Mouse (Mus musculus) kidney, embryonic 16.5 days (tissue): ENCODE measurements around the gene Reck. TPM values are rescaled to one million over a fixed set of nuclear protein-coding genes. Genes with fewer than 3 reads are reported as not detected.
A peak's percentile ranks its signal among the peaks of the same experiment; 100 is the strongest.

Source experiments
- ATAC-seq: fragments of 200-750 bp; cut with Nextera tagmentation; 2 replicates; pipeline ENCODE4 v1.8.0; 2017; ENCODE audit warnings: moderate TSS enrichment; ENCODE audit not compliant: low FRiP score, low TSS enrichment
- H3K27ac ChIP-seq: fragments of 300-500 bp; sonication (generic); 2 replicates; pipeline ENCODE4 v1.5.1; 2014; ENCODE audit warnings: low read length
- H3K27me3 ChIP-seq: fragments of 300-500 bp; sonication (generic); 2 replicates; pipeline ENCODE4 v1.6.1; 2014; ENCODE audit warnings: low read length, control low read depth, mixed read lengths; ENCODE audit not compliant: insufficient read depth
- H3K36me3 ChIP-seq: fragments of 300-500 bp; sonication (generic); 2 replicates; pipeline ENCODE4 v1.6.1; 2014; ENCODE audit warnings: low read length, control low read depth, mixed read lengths; ENCODE audit not compliant: insufficient read depth
- H3K4me1 ChIP-seq: fragments of 300-500 bp; sonication (generic); 2 replicates; pipeline ENCODE4 v1.6.1; 2014; ENCODE audit warnings: low read length, control low read depth, mixed read lengths; ENCODE audit not compliant: insufficient read depth
- H3K4me2 ChIP-seq: fragments of 300-500 bp; sonication (generic); replicated peaks from 2 replicates; pipeline ENCODE4 v1.6.1; 2014; ENCODE audit warnings: low read depth, low read length
- H3K4me3 ChIP-seq: fragments of 300-500 bp; sonication (generic); 2 replicates; pipeline ENCODE4 v1.5.1; 2014; ENCODE audit warnings: mild to moderate bottlenecking, low read length
- H3K9ac ChIP-seq: fragments of 300-500 bp; sonication (generic); replicated peaks from 2 replicates; pipeline ENCODE4 v1.6.1; 2014; ENCODE audit warnings: low read length
- H3K9me3 ChIP-seq: fragments of 300-500 bp; sonication (generic); 2 replicates; pipeline ENCODE4 v1.6.1; 2016; ENCODE audit warnings: low read length, control low read depth
- WGBS: fragments of 180-500 bp; shearing (Covaris S2); extraction: QIAGEN DNeasy Blood & Tissue Kit; methylation state at CpG from one replicate; pipeline ENCODE4 v1.1.7; 2014; 5-methylcytosine and 5-hydroxymethylcytosine counted together
- polyA plus RNA-seq: library from polyadenylated mRNA; unstranded; fragments of >200 nt; fragmentation: Nextera tagmentation; extraction: Ambion mirVana; gene quantifications from 2 replicates; pipeline ENCODE4 v1.2.1, GENCODE M21; 2015

Reck gene
- 27.2 and 28.5 TPM in 2 replicates for polyA plus RNA-seq

DNA sequence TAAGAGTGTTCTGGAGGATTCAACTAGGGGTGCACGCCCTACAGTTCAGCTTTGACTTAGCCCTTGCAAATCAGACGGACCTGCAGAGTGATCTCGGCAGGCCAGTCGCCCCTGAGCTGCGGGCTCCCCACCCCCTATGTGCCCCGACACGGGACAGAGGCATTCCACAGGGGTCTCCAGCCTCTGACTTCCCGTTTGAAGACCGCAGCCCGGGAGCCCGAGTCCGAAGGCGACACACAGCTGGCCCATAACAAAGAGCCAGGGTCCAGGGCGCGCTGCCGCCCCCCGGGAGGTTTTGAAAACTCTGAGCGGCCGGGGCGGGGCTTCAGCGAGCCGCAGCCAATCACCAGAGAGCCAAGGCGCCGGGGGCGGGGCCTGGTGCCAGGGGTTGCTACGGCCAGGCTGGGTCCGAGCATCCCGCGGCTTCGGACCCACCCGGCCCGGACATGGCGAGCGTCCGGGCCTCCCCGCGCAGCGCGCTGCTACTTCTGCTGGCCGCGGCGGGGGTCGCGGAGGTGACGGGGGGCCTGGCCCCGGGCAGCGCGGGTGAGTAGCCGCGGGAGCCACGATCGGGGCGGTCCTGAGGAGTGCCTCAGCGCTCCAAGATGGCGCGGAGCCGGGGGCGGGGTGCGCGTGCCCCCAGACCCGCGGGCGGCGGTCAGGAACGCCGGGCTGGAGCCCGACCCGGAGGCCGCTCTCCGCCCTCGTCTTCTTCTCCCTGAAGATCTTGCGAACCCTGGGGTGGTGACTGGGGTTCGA lies at the start of gene Reck:
TSS of gene Reck (plus strand) at position 371 of the 759 bp plus-strand sequence.
- peak within 1 kb of the TSS; percentile 87 for H3K9ac ChIP-seq
- no peaks in the 10 kb centered on the region for H3K27me3 ChIP-seq
- no peaks in the 10 kb centered on the region for H3K36me3 ChIP-seq
- WGBS = under 1% methylated on average over 72 of the region's 73 CpGs
- peaks cover 14% of the 10 kb centered on the region for H3K4me1 ChIP-seq
- ATAC-seq = peak; percentile 94
- H3K4me3 ChIP-seq = peak within 1 kb of the TSS; percentile 70
- H3K9me3 ChIP-seq = no peaks in the 10 kb centered on the region
- peak within 1 kb of the TSS; percentile 90 for H3K4me2 ChIP-seq
- peak within 1 kb of the TSS; percentile 64 for H3K27ac ChIP-seq

GRCm38 (mm10) chr4:43828806-43829205 lies 46.5 kb upstream of the Reck start:
- H3K4me3 ChIP-seq = no peak overlapping the region

DNA sequence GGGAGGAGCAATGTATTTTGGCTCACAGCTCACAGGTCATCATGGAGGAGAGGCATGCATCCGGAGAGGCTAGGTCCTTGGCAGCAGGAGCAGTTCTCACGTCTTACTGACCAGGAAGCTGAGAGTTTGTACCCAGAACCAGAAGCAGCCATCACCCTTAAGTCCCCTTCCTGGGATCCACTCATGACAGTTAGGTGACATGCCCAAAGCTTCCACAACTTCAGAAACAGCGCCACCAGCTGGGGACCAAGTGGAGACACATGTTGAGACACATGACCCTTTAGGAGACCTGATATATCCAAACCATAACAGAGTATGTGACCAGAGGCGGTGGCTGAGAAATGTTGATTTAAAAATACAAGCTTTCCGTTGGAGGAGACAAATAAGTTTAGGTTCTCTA lies 43.3 kb upstream of the Reck start:
- Histone ChIP-seq H3K27ac (no peak overlapping the region), H3K27me3 (no peaks in the 10 kb centered on the region), H3K4me1 (no peaks in the 10 kb centered on the region), H3K9ac (no peak overlapping the region), H3K4me3 (no peak overlapping the region), H3K4me2 (no peak overlapping the region), H3K9me3 (no peaks in the 10 kb centered on the region), H3K36me3 (no peaks in the 10 kb centered on the region)
- no peak for ATAC-seq
- 67% methylated on average over 5 of the region's 5 CpGs for WGBS

More at GRCm38 (mm10) chr4:43828806-43829205, 46.5 kb upstream of the Reck start:
- no peak overlapping the region for H3K27ac ChIP-seq
- H3K27me3 ChIP-seq = no peaks in the 10 kb centered on the region
- ATAC-seq = no peak
- WGBS = 79% methylated on average over 4 of the region's 4 CpGs
- H3K4me2 ChIP-seq = no peak overlapping the region
- H3K9me3 ChIP-seq = no peaks in the 10 kb centered on the region
- H3K4me1 ChIP-seq = no peaks in the 10 kb centered on the region
- H3K9ac ChIP-seq = no peak overlapping the region
- no peaks in the 10 kb centered on the region for H3K36me3 ChIP-seq

- 71% methylated on average over 5 of the region's 5 CpGs for WGBS
- no peak for ATAC-seq
- Histone ChIP-seq H3K4me1 (no peaks in the 10 kb centered on the region), H3K9ac (no peak overlapping the region), H3K27me3 (no peaks in the 10 kb centered on the region), H3K27ac (no peak overlapping the region), H3K36me3 (no peaks in the 10 kb centered on the region), H3K4me2 (no peak overlapping the region), H3K9me3 (no peaks in the 10 kb centered on the region), H3K4me3 (no peak overlapping the region)
These were observed 41.6 kb upstream of the Reck start for GRCm38 (mm10) chr4:43833752-43834151.

GRCm38 (mm10) chr4:43834749-43835148 lies 40.6 kb upstream of the Reck start:
- no peak for ATAC-seq
- WGBS = 81% methylated on average over 4 of the region's 4 CpGs
- no peaks in the 10 kb centered on the region for H3K9me3 ChIP-seq

DNA sequence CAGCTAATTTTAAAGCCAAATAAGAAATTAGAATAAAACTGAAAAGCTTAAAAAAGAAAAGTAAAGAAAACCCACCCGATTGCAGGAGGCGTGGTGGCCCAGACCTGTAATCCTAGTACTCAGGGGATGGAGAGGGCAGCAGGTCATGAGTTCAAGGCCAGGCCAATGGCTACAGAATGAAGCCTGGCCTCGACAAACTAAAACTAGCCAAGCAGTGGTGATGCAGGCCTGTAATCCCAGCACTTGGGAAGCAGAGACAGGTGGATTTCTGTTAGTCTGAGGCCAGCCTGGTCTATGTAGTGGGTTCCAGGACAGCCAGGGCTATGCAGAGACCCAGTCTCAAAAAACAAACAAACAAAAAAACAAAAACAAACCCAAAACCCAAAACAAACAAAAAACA lies 37.0 kb upstream of the Reck start:
- no peak for ATAC-seq
- Histone ChIP-seq H3K27ac (no peak overlapping the region), H3K4me3 (no peak overlapping the region), H3K9me3 (no peaks in the 10 kb centered on the region), H3K27me3 (no peaks in the 10 kb centered on the region), H3K36me3 (no peaks in the 10 kb centered on the region), H3K9ac (no peak overlapping the region), H3K4me2 (no peak overlapping the region), H3K4me1 (no peaks in the 10 kb centered on the region)
- WGBS = 59% methylated on average over 3 of the region's 3 CpGs

More at GRCm38 (mm10) chr4:43834749-43835148, 40.6 kb upstream of the Reck start:
- Histone ChIP-seq H3K27me3 (no peaks in the 10 kb centered on the region), H3K36me3 (no peaks in the 10 kb centered on the region), H3K27ac (no peak overlapping the region), H3K4me2 (no peak overlapping the region), H3K4me1 (no peaks in the 10 kb centered on the region), H3K4me3 (no peak overlapping the region), H3K9ac (no peak overlapping the region)

DNA sequence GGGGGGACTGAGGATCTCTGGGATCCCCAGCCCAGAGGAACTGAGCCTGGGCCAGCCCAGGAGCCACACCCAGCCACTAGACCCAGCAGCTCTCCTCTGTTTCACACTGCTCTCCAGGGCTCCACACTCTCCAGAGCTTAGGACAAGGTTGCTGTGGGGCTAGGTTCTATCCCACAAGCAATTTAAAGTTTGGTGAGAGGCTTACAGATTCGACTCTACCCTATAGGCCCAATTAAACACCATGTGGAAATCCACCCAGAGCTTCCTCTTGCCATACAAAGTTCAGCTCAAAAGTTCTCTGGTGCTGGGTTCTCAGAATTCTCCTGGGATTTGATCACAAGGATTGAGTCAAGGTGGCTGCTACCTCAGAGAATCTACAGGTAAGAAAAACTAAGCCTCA lies 35.2 kb upstream of the Reck start, which contains the start of gene Olfr157:
TSS of gene Olfr157 (minus strand) at position 101 of the 400 bp plus-strand sequence.
- Histone ChIP-seq H3K4me1 (no peaks in the 10 kb centered on the region), H3K9ac (no peak within 1 kb of the TSS), H3K9me3 (peaks cover 3% of the 10 kb centered on the region; the same call in 1 of the 2 replicates), H3K27ac (no peak within 1 kb of the TSS), H3K4me2 (no peak within 1 kb of the TSS), H3K4me3 (no peak within 1 kb of the TSS), H3K27me3 (no peaks in the 10 kb centered on the region), H3K36me3 (no peaks in the 10 kb centered on the region)
- 61% methylated on average over 1 of the region's 1 CpGs for WGBS
- ATAC-seq = no peak

GRCm38 (mm10) chr4:43851265-43851664 lies 24.1 kb upstream of the Reck start, which contains the start of gene Olfr155:
Gene Olfr155, plus strand, starts transcription at chr4:43851565.
- Histone ChIP-seq H3K36me3 (no peaks in the 10 kb centered on the region), H3K4me2 (no peak within 1 kb of the TSS), H3K27me3 (no peaks in the 10 kb centered on the region), H3K27ac (no peak within 1 kb of the TSS), H3K9ac (no peak within 1 kb of the TSS), H3K4me3 (no peak within 1 kb of the TSS), H3K4me1 (no peaks in the 10 kb centered on the region), H3K9me3 (no peaks in the 10 kb centered on the region)
- no peak for ATAC-seq
- WGBS = 84% methylated on average over 6 of the region's 6 CpGs

GRCm38 (mm10) chr4:43854101-43854500 lies 21.2 kb upstream of the Reck start:
- H3K27me3 ChIP-seq = no peaks in the 10 kb centered on the region
- WGBS = 71% methylated on average over 8 of the region's 8 CpGs
- H3K36me3 ChIP-seq = no peaks in the 10 kb centered on the region
- no peaks in the 10 kb centered on the region for H3K4me1 ChIP-seq
- no peak for ATAC-seq
- no peak overlapping the region for H3K4me3 ChIP-seq
- H3K9me3 ChIP-seq = no peaks in the 10 kb centered on the region
- no peak overlapping the region for H3K9ac ChIP-seq
- H3K27ac ChIP-seq = no peak overlapping the region
- H3K4me2 ChIP-seq = no peak overlapping the region

DNA sequence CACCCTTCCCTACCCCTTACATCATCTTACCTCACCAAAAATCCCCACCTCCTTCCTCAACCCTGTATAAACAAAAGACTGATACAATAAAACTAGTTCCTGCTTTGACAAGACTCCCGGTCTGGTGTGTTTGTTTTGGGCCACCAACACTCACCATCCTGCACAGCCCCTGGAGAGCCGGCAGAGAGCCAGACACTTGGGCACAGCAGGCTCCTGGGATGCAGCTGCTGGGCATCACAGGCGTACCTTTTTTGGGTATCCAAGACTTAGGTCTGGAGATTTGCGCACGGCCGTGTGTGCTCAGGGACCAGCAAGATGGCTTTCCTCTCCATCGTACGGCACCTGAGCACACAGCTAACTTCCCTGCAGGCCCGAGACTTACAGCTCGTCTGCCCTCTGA lies 15.4 kb upstream of the Reck start:
- ATAC-seq = no peak
- Histone ChIP-seq H3K4me2 (no peak overlapping the region), H3K9me3 (no peaks in the 10 kb centered on the region), H3K27me3 (no peaks in the 10 kb centered on the region), H3K4me1 (no peaks in the 10 kb centered on the region), H3K9ac (no peak overlapping the region), H3K36me3 (no peaks in the 10 kb centered on the region), H3K27ac (no peak overlapping the region), H3K4me3 (no peak overlapping the region)
- WGBS = 75% methylated on average over 10 of the region's 10 CpGs
